Mouse (Mus musculus) left cerebral cortex, adult 18-20 months (tissue): Measurements from ENCODE around the gene Apbb1. TPM values are rescaled to one million over a fixed set of nuclear protein-coding genes. Genes with fewer than 3 reads are reported as not detected.

Experiments used
- DNase-seq, 2 experiments: peaks; one replicate each; pipeline ENCODE4 v3.0.0; 2021 to 2022; ENCODE audit warnings: low spot score in 2 of 2, mixed read lengths in 1 of 2
- long read RNA-seq, 2 experiments: library from polyadenylated mRNA; stranded (forward); transcript quantifications; one replicate each; pipeline ENCODE4 v2.0.0; 2021
- total RNA-seq, 2 experiments: library from RNA; stranded (reverse); gene quantifications; 2 replicates each; pipeline ENCODE4 v1.2.3; 2021

Apbb1 gene
- 100 to 1,000 TPM; 469 to 485 TPM for total RNA-seq
- long read RNA-seq, experiment 1, transcript Apbb1-214 (14 exons, 2,878 nt) = major isoform, 96 of 1,011 reads
- long read RNA-seq, experiment 1, transcript Apbb1-217 (14 exons, 2,712 nt) = minor isoform, 5 of 1,011 reads
- long read RNA-seq, experiment 1, transcript Apbb1-201 (13 exons, 2,530 nt) = minor isoform, 37 of 1,011 reads
- long read RNA-seq, experiment 1, partial matches to known transcripts = 61 of 1,011 reads
- long read RNA-seq, experiment 1, other reads (novel, unspliced or antisense) = 811 of 1,011 reads
- long read RNA-seq, experiment 2, transcript Apbb1-214 (14 exons, 2,878 nt) = major isoform, 43 of 699 reads
- long read RNA-seq, experiment 2, transcript Apbb1-201 (13 exons, 2,530 nt) = minor isoform, 12 of 699 reads
- long read RNA-seq, experiment 2, partial matches to known transcripts = 60 of 699 reads
- long read RNA-seq, experiment 2, other reads (novel, unspliced or antisense) = 582 of 699 reads

DNA sequence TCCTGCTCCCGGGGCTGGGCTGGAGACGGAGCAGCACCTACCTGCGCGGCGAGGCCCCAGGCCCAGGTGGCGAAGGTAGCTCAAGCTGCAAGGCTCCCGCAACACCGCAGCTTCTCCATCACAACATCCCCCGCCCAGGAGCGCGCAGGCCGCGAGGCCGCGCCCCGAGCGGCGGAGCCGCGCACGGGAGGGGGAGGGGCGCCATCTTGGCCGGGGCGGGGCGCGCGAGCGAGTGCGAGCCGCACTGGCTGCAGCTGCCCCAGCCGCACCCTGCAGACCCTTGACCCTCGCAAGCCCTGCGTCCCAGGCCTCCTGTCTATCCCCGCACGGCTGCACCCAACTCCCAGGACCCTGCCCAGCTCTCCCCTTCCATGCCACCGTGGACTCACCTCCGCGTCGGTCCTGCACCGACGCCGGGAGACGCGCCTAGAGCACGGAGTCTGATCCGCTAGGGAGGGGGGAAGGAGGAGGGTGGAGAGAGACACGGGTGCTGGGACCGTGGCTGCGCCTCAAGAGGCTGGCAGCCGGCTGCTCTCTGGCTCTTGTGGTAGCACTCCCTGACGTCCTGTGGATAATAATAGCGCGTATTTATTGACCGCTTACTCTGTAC is at the start of gene Apbb1:
Apbb1 (minus strand) TSS at position 560 of the 610 bp plus-strand sequence.
- DNase-seq = peak; percentile 77 to 87

DNA sequence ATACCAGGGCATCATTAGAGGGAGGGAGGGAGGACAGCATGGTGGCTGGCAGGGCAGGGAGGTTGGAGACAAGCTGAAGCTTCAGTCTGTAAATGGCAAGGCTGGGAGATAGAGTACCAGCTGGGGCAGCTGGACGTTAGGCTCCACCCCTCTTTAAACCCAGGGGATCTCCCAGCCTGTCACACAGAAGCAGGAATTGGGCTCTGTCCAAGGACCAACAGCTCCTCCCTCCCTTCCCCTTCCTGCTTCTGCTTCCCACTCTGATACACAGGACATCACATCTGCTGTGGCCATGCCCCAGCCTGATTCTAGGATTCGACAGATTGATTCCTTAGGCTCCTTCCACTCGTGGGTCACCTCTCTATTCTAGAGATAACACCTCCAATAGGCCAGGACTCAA is 47.2 kb upstream of the Apbb1 start:
- no peak for DNase-seq

DNA sequence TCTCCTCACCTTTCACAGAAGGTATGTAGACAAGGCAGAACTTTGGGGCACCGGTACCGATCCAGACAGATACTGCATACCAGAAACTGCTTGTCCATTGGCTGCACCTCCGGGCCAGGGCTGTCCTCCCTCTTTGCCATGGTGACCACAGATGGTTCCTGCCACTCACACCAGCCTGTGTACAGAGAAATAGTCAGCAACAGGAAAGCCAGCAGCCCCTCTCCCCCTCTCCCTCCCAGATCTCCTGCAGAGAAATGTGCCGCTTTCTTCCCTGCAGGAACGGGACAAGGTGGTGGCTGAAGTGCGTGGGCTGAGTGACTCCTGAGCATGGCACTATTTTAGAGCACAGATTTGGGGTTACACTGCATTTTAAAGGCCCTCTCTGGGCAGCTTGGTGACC is 43.9 kb upstream of the Apbb1 start:
- DNase-seq = no peak

DNA sequence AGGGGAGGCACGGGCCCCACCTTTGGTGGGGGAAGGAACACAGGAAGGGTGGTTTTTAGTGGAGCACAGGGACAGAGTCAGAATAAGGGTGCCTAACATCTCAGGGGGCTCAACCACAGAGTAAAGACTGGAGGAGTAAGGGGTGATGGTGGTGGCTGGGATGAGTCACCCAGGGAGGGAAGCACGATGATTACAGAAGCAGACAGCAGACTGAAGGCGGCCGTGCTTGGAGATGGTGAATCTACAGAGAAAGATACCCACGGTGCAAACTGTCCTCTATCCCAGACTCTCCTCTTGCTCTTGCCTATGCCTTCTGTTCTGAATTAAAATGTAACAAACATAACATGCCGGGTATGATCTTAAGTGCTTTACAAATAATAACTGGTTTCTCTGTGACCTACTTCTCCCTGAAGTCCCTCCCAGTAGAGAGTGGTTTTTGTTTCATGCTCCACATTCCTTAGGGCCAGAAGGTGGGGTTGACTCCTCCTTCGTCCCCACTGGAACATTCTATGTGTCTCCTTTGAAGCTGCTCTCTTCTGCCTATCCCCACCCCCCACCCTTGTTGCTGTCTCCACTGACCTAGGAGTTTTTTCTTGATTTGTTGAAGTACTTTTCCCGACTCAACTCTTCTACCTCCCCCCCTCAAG is 40.3 kb upstream of the Apbb1 start:
- DNase-seq = peak in 1 of 2 experiments; percentile 50

DNA sequence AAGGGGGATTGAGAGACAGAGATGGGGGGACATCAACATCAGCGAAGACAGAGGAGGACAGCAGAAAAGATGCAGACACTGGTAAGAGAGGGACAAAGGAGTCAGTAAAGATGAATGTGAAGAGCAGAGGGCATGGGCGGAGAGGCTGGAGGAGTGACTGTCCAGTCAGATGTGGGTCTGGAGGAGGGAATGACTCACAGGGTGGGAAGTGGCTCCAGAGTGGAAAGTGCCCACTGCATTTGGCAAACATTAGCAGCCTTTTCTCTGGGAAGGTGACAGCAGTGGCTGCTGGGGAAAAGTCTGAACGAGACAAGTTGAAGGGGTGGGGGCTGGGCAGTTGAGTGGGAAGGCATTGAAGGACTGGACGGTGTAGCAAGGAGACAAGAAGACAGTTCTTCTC is 39.6 kb upstream of the Apbb1 start:
- DNase-seq = peak; percentile 34 to 49

DNA sequence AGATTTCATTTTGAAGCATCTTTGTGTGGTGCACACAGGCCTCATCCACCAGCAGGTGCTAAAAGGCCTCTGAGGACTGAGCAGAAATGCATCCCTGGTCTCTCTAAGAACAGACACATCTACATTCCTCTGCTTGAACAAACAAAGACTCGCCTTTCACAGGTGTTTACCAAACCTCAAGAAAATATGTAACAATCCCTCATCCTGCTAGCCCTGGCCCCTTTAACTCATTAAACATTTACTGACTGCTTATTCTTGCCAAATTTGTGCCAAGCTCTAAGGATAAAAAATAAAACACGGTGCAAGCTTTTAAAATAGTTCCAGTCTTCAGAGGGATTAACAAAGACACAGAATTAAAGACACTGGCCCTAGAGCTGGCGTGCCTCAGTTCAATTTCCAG is 38.2 kb upstream of the Apbb1 start:
- no peak for DNase-seq

DNA sequence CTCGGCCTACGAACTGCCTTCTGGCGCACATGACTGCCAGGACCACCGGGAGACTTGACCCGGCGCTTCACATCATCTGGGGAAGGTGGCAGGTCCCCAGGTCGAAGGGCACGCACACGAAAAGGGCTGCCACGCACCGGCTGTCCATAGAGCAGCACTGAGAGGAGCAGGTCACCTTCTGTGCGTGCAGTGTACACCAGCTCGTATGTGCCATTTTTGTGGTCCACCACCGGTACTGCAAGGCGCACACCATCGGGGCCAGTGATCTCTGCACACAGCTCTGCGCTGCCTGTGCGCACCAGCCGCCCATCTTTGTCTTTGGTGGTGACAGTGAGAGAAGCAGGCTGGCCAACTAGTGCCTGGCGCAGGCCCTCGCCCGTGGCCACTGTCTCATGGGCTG is 36.4 kb upstream of the Apbb1 start:
- DNase-seq = no peak

DNA sequence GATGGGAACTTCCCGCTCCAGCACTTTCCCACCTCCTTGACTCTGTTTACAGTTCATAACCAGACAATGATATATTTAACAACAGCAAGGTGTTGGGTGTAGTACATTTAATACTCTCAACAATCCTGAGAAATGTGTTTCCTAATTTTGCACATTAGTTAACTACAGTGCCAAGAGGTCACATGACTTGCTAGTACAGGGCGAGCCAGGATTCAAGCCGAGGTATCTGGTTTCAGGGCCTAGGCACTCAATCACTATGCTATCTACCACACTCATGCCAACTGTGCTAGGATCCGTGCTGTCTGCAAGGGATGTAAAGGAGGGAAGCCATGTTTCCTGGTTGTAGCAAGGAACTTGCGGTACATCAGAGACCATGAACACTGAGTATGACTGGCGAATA is 35.1 kb upstream of the Apbb1 start:
- no peak for DNase-seq

DNA sequence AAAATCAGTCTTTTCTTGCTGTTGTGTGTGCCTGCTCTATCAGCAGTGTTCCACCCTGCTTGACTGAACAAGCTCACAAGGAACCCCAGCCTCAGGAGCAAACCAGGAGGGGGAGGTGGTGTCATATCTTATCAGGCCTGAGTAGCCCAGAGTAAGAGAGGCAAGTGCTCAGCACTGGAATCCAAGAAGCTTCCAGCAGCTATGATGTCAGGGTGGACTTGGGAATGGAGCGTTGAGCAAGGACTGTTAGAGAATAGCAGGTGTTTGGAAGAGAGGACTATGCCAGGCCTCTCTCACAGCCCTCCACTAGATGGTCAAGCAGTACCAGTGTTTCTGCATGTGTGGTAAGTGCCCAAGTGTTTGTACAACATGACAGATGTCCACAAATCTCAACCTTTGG is 34.3 kb upstream of the Apbb1 start:
- DNase-seq = no peak

DNA sequence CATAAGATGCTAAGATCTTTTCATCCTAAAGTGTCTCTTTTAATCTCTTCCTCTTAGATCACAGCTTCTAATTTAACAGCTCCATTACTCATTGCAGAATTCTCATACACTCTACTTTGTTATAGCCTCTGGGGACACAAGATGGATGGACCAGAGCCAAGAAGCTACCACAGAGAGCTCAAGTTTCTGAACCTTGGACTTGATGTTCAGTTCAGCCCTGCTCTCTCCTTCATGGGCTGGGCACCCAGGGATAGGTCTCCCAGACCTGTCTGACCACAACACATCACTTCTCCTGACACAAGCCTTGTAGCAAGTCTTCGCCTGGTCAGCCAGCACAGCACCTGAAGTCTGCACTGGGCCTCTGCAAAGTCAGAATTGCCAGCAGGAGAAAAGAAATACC is 32.9 kb upstream of the Apbb1 start:
- no peak for DNase-seq

DNA sequence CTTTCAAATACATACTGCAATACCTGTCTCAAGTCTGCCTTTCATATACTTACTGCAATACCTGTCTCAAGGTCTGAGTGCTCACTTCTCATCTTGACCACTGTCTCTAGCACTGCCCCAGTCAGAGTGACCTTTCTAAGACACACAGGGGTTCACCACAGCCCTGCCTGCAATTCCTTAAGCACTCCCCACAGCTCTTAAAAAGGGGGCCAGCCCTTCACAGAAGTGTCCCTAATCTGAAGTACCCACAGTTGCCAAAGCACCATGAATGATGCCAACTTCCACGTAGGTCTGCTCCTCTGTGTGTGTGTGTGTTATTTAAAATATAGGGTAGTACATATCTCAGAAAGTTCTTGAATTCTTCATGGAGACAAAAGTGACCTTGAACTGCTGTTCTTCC is 30.3 kb upstream of the Apbb1 start:
- DNase-seq = no peak

DNA sequence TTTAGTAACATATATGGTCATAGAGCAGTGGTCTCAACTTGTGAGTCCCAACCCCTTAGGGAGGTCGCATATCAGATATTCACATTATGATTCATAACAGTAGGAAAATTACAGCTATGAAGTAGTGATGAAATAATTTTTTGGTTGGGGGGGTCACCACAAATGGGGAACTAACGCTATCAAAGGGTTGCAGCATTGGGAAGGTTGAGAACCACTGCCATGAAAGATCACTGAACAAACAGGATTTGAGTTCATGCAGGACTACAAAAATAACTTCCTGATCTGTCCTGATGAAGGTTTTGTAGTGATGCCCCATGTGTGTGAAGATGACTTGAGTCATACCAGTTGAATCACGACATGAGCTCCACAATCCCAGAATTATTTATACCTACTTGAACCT is 27.0 kb upstream of the Apbb1 start:
- DNase-seq = no peak

DNA sequence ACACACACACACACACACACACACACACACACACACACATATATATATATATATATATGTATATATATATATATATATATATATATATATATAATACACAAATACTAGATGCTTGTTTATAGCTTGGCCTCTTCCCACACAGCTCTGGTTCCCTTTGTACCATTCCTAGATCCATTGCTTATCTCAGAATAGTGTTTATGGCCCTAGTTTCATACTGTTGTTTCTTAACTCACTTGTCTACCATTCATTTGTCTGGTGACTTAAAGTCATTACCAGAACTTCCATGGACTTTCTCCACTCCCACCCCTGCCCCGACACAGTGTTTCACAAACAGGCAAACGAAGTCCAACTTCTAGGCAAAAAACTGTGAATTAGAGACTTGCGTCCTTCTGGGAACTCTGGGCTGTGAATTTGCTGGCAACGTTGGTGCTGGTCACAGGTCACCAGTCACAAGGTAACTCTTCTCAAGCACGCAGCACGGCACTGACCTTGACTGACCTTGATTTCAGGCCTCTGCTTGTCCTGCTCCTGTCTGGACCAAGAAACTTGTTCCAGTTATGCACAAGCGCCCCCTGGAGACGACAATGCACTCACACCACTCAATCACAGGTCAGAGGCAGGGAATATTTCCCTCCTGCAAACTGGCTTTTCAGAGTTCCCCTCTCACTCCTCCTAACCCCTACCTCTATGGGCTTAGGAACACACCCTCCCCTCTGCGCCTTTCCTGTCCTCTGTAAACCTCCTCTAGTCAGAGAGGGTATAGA is 21.6 kb upstream of the Apbb1 start:
- peak; percentile 65 to 80 for DNase-seq

DNA sequence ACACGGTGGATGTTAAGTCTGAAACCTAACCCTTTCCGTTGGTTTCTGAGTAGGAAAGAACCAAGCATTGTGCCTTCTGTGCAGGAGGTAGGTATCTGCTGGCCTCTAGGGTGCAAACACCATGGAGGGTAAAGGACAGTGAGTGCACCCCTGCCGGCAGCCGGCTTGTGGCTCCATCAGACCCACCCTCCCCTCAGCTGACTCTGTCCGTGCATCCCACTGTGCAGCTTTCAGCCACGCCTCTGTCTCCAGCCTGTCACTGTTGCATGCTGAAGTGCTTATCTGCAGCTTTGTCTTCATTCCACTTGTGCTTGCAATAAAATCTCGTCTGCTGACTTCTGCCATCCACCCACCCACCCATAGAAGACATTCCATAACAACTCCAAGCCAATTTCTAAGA is 8.6 kb upstream of the Apbb1 start:
- DNase-seq = no peak

DNA sequence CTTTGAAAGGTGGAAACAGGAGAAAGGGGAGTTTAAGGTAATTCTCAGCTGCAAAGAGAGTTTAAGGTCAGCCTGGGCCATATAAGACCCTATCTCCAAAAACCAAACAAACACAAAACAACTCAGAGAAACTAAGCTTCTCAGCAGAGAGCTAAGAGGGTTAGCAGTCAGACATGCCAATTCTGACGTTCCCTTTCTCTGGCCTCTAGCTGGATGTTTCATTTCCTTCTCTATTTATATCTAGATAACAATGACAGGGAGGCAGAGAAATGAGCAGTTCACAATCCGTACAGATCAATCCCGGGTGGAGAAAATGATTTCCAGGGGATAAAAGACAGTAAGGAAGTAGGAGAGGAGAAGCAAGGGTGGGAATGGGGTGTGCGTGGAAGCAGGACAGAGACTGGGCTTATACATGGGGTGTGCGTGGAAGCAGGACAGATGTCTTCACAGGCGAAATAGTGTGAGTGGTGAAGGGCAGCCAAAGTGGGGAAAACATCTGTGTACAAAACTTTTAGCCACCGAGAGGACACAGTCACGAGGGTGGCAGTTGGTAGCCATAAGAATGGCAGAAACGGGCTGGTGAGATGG is 7.0 kb upstream of the Apbb1 start:
- no peak for DNase-seq

DNA sequence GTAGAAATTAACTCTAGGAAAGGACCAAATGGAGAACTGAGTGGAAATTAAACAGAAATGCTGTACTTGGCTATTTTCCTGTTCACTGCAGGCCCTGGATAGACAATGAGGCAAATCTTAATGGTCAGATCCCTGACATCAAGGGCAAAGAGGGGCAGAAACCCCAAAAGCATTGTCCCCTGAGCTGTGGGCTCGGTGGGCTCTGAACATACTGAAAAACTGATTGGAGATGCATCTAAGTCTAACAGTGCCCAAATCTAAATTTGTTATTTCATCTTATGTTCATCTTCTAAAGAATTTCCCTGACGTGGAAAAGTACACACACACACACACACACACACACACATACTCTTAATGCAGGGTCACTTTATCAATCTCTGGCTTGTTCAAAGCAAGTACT is 506 bp upstream of the Apbb1 start:
- no peak for DNase-seq

DNA sequence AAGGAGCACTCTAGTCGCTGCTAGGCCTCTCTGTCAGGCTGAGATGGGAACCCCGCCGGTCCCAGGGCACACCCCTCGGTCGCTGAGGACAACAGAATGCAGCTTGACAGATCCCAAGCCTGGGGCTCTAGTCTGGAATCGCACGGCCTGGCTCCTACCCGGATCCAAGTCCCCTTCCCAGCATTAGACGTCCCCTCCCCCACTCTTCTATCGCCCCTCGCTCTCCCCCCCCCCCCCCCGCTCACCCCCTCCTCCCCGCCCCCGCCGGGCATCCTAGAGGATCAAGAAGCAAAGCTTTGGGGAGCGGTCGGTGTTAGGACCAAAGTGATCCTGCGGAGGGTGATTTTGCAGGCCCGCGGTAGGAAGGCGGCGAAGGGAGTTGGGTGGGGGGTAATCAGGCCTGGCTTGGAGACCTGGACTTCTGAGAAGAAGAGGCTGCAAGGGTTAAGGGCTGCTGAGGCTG is 795 bp downstream of the Apbb1 start:
- peak in 1 of 2 experiments; percentile 18 for DNase-seq

DNA sequence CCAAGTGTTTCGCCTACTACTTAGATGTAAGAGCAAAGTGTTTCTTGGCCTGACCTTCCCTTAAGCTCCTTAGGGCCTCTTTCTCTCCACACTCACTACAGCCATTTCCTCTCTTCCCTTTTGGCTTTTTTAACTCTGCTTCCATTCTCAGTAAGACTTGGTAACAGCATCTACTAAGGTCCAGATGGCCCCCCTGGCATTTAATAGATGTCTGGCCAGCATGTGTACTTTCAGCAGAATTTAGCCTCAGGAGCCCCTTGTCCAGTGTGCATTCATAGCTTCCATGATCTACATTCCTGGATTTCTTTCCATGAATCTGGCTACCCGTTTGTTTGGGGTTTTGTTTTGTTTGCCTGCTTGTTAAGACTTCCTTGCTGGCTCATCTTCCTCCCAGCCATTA is 3.0 kb downstream of the Apbb1 start:
- DNase-seq = no peak

DNA sequence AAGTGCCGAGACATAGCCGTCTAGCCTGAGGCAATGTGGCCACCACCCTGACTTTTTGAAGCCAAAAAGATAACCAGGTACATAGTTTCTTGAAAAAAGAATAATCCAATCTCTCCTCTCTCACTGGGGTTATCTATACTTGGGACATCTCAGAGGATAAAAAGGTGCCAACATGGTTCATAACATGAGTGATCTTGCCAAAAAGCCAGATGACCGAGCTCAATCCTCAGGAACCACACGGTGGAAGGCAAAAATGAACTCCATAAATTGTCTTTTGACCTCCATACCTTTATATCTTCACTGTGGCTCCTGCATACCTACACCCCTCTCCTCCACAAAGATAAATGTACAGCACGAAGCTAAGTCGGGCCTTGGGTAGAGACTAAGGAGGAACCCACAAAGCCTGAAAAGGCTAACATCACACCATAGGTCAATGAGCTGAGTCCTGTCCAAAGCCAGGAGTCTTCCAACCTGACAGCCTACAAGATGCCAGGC is 4.0 kb downstream of the Apbb1 start:
- DNase-seq = no peak

DNA sequence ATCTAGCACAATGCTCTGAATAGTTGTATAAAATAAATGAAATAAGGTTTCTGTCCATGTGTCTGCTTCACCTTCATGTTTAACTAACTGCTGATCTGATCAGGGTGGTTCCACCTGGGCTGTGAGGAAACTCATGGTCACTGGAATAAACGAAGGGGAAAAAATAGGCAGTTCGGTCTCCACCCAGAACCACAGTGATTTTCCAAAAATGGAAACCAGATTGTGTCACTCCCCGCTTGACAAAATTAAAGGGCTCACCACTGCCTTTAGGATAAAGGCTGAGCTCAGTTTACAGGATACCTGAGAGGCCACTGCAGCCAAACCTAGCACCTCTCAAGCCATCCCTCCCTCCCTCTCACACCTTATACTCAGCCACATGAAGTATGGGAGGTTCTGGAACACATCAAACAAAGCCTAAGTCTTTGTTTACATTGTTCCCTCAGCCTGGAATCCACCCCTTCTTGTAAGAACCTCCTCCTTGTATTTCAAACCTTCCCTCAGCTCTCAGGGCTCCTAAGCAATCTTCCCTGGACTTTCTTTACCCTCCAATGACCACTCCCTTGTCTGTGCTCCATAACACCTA is 5.2 kb downstream of the Apbb1 start:
- DNase-seq = no peak
